Mouse (Mus musculus) left cerebral cortex, adult 8-10 months (tissue): Measurements from ENCODE around the gene Gal3st1. TPM values are rescaled to one million over a fixed set of nuclear protein-coding genes. Genes with fewer than 3 reads are reported as not detected.
A peak's percentile ranks its signal among the peaks of the same experiment; 100 is the strongest.
"Not testable (repeated sequence)": the region's sequence is repeated elsewhere in the genome, so short reads cannot be mapped to it uniquely, and the experiment has no call there.

Experiments
- DNase-seq, 2 experiments: peaks; one replicate each; pipeline ENCODE4 v3.0.0; 2022; ENCODE audit warnings: low spot score in 2 of 2
- total RNA-seq, 4 experiments: library from RNA; stranded (reverse); gene quantifications; 2 replicates each; pipeline ENCODE4 v1.2.4; 2022

The Gal3st1 gene
- total RNA-seq, 4 experiments from 2014 or later: 11.1 to 12.4 (median 12.1) TPM

GRCm38 (mm10) chr11:3982275-3983209 is 894 bp upstream of the Gal3st1 start:
- DNase-seq: no peak

- DNase-seq: no peak
Observed at GRCm38 (mm10) chr11:3983863-3984745, 668 bp downstream of the Gal3st1 start.

GRCm38 (mm10) chr11:3989748-3990147 is 6.3 kb downstream of the Gal3st1 start:
- DNase-seq: no peak

GRCm38 (mm10) chr11:3993132-3993531 is 9.7 kb downstream of the Gal3st1 start:
- no peak for DNase-seq

GRCm38 (mm10) chr11:3993914-3994313 is 10.5 kb downstream of the Gal3st1 start:
- no peak for DNase-seq

- no peak for DNase-seq
Observed at GRCm38 (mm10) chr11:3995511-3995910, 12.1 kb downstream of the Gal3st1 start.

GRCm38 (mm10) chr11:3996840-3997239 is 13.4 kb downstream of the Gal3st1 start:
- DNase-seq: no peak

- no peak for DNase-seq
Observed at GRCm38 (mm10) chr11:3997978-3998720, 14.7 kb downstream of the Gal3st1 start.

- DNase-seq: no peak
Observed at GRCm38 (mm10) chr11:3999547-3999946, 16.1 kb downstream of the Gal3st1 start.

- peak in 1 of 2 experiments; percentile 66 for DNase-seq
Observed at GRCm38 (mm10) chr11:4001603-4002002, 18.2 kb downstream of the Gal3st1 start.

- DNase-seq: no peak
Observed at GRCm38 (mm10) chr11:4005220-4005805, 21.9 kb downstream of the Gal3st1 start.

GRCm38 (mm10) chr11:4006462-4006861 is 23.0 kb downstream of the Gal3st1 start:
- no peak for DNase-seq

- no peak for DNase-seq
Observed at GRCm38 (mm10) chr11:4012616-4013015, 29.2 kb downstream of the Gal3st1 start.

- DNase-seq: not testable (repeated sequence)
Observed at GRCm38 (mm10) chr11:4015796-4016195, 32.4 kb downstream of the Gal3st1 start.

- not testable (repeated sequence) for DNase-seq
Observed at GRCm38 (mm10) chr11:4022111-4022510, 38.7 kb downstream of the Gal3st1 start.

GRCm38 (mm10) chr11:4023321-4023720 is 39.9 kb downstream of the Gal3st1 start:
- DNase-seq: no peak

- no peak for DNase-seq
Observed at GRCm38 (mm10) chr11:4027066-4027465, 43.6 kb downstream of the Gal3st1 start.

- DNase-seq: peak; percentile 6 to 35
Observed at GRCm38 (mm10) chr11:4027561-4028334, 44.3 kb downstream of the Gal3st1 start.

- DNase-seq: no peak
Observed at GRCm38 (mm10) chr11:4029343-4029742, 45.9 kb downstream of the Gal3st1 start.
